Mouse (Mus musculus) T-helper 17 cell (primary cell): Measurements from ENCODE around the gene Camk1d.

Experiments
- in situ Hi-C, 2 experiments: fragments of 300-600 bp; cut with MboI, MseI; formaldehyde crosslinking; loops; 1 replicate in 1 of 2; 2 replicates in 1 of 2; pipeline ENCODE4 v1.15.1; 2025; ENCODE audit warnings: high pct_unique_total_duplicates in 2 of 2

Camk1d gene

GRCm38 (mm10) chr2:5714211-5715053 is at the start of gene Camk1d:
TSS of gene Camk1d (minus strand) at chr2:5714515.
- in situ Hi-C loops: loop anchor here in 1 of 2 experiments (5.0 to 10.0 kb wide), 2 partner anchors 52 to 230 kb away; partner anchors contain the start of gene Dhtkd1

- in situ Hi-C loops: no loop called here
Observed at GRCm38 (mm10) chr2:5762031-5762430, 47.7 kb upstream of the Camk1d start.

DNA sequence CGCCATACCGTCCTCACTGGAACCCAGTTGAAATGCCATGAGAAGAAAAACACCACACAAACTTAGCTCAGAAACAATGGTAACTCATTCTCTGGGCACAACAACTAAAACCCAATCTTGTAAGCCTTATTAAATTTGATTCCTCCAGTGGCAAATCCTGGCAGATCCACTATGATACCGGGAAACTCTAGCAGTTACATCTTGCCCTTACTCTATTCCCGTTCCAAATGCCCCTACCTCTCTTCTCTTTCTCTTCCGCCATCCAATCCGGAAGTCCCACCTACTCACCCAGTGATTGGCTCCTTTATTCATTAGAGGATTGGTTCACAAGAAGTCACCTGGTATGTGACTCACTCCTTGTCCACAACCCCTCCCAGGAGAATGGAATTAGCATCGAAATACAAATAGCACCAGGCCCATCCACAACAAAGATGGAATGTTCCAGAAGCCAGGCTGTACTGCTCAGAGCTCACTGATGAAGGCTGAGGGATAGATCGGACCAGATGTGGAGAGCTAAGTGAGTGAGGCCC is 46.2 kb upstream of the Camk1d start:
- in situ Hi-C loops: no loop called here

- in situ Hi-C loops: no loop called here
Observed at GRCm38 (mm10) chr2:5758569-5758968, 44.3 kb upstream of the Camk1d start.

DNA sequence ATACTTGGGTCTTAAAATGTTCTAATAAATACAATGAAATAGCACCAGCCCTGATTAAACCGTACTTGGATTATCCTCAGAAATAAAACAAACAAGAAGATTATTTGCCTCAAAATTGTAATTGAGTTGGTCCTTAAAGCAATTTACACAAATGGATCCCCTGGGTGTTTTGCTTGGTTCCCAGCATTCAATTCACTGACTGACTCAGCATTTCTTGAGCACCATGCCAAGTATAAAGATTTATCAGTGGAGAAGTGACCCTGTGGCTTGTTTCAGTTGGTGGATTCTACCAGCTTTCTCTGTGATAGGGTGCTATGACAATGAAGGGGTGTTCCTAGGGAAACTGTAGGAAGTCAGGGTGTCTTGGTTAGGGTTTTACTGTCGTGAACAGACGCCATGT is 36.6 kb upstream of the Camk1d start:
- in situ Hi-C loops: no loop called here

- in situ Hi-C loops: no loop called here
Observed at GRCm38 (mm10) chr2:5749210-5749609, 34.9 kb upstream of the Camk1d start.

GRCm38 (mm10) chr2:5747545-5748043 is 33.3 kb upstream of the Camk1d start:
- in situ Hi-C loops: no loop called here

GRCm38 (mm10) chr2:5746529-5746928 is 32.2 kb upstream of the Camk1d start:
- in situ Hi-C loops: no loop called here

GRCm38 (mm10) chr2:5743886-5744285 is 29.6 kb upstream of the Camk1d start:
- in situ Hi-C loops: no loop called here

DNA sequence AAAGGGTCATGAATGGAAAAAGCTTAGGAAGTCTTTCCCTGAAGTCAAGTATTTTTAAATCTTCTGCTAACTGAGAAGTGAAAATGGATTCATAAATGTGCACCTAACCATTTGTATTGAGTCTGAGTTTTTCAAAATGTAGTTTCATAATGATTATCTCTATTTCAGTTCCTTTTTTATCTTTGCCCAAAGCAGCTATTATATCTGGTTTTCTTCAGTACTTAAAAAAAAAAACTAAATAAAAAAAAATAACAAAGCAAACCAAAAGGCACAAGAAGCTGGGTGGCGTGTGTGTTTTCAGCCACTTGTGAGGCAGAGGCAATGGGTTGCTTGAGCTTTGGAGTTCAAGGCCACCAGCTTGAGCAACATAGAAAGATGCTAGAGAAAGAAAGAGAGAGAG is 26.6 kb upstream of the Camk1d start:
- in situ Hi-C loops: no loop called here

DNA sequence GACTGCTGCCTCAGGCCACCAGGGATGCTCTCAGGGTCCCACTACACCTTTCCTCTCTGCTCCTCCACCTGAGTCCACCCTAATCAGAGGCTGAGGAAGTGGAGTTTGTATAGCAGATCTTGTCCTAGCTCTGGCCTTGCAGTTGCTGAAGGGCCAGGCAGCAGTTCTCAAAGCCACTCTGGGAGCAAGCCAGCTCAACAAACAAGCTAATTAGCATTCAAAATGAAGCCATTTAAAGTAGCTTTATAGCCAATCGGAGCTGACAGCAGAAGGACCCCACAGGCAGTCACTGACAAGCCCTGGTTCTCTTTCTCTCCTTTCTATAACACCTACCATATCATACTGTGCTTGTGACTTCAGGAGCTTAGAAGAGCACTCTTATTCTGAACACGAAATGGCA is 21.6 kb upstream of the Camk1d start:
- in situ Hi-C loops: no loop called here

DNA sequence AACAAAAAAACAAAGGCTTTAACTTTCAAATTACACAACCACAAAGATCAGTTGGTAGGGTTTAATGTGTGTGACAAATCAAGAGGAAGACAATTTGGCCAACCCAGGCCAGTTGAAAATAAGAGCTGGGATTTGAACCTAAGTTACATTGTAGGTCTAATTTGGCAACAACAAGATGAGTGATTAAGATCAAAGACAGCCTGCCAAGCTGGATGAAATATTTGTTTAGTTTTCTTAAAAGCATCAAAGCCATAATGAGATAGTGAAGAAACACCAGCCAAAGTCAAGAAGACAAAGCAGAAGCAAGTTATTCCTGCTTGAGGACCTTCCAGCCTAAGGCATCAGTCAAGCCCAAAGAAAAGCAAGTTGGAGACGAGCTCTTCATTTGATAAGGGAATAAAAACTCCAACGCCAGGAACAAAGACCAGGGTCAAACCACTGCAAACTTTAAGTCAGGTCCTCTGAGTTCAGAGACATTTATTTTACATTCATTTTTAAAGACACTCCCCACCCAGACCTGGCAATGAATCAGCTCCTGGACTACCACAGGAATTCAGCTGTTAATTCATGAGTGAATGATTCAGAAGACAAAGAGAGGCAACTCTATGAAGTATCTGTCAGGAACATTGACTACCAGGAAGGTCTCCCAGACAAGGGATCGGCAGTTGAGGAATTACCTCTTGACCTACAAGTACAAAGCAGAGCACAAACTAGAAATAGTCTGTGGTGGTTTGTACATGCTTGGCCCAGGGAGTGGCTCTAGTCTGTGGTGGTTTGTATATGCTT is 19.2 kb upstream of the Camk1d start:
- in situ Hi-C loops: no loop called here

DNA sequence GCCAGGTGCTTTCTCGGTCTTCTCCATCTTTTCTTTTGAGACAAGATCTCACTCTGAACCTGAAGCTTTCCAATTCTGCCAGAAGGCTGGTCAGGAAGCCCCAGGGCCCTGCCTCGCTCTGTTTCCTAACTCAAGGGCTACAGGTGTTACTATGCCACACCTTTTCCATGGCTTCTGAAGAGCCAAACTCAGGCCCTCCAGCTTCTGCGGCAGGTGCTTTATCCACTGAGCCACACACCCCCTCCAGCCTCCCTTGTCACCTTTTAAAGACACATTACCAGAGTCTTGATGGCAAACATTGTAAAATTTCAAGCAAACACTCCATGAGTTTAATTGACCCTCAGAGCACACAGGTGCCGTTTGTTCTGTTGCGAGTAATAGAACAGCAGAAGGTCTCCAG is 17.7 kb upstream of the Camk1d start:
- in situ Hi-C loops: no loop called here

DNA sequence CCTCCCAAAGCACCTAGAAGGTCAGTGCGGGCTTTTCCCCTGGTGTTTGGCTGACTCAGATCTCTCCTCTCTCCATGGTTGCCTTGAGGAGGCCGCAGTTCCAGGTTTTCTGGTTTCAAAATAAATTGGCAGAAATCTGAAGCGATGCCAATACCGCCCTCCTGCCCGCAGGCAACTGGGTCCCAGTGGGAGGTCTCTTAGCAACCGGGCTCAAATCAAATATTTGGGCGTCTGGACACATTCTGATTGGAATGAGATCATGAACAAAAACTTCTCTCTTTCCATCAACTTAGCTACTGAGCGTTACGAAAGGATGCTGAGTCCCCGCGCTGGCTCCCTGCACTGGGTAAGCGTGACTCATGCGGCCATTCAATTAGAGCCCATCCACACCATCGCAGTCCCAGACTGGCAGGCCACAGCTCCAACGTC is 16.1 kb upstream of the Camk1d start:
- in situ Hi-C loops: no loop called here

DNA sequence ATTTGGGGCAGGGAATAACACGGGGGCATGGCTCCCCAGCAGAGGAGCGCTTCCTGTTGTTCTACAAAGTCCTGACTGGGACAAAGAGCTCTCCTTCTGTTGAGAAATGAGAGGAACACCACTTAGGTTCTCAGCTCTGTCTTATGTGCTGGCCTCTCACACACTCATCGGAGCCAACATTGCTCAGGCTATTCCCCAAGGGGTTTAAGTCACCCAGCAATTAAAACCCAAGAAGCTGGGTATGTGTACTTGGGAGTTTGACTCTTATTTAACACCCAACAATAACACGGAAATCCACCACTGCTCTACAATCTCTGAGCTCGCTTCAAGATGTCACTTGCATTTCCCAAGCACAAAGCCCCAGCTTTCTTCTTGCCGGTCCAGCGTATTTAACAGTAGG is 15.6 kb upstream of the Camk1d start:
- in situ Hi-C loops: no loop called here

- in situ Hi-C loops: no loop called here
Observed at GRCm38 (mm10) chr2:5725028-5725701, 10.8 kb upstream of the Camk1d start.

DNA sequence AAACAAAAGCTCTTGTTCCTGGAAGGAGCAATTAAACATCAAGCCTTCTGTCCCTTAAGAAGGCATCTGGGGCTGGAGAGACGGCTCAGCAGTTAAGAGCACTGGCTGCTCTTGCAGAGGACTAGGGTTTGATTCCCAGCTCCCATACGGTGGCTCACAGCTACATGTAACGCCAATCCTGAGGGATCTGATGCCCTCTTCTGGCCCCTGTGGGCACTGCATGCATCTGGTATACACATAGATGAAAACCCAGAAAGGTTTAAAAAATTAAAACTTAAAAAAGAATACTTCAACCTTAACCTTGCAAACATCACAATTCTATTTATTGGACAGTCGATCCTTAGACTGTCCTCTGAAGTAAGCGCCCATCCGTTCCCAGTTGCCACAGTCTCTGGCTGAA is 3.4 kb upstream of the Camk1d start:
- in situ Hi-C loops: loop anchor here in 1 of 2 experiments (10.0 kb wide), 1 partner anchor 227 kb away; the partner anchor contains the start of gene Dhtkd1

DNA sequence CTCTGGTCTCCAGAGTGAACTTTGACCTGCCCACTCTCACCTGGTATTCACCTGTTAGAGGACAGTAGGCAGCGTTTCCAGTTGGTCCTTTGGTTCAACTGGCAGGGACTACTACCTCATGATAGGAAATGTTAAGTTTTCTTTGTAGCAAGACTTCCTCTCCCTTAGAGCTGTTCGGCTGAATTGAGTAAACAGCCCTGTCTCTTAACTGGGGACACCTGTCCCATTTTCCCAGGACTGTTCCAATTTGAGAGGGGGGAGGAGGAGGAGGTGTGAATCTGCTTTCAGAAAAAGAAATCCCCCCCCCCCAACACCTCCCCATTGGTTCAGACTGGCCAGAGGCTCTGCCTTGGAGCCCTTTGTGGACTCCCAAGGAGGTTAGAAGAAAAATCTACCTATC is 1.2 kb upstream of the Camk1d start:
- in situ Hi-C loops: loop anchor here in 1 of 2 experiments (10.0 kb wide), 1 partner anchor 229 kb away; the partner anchor contains the start of gene Dhtkd1

DNA sequence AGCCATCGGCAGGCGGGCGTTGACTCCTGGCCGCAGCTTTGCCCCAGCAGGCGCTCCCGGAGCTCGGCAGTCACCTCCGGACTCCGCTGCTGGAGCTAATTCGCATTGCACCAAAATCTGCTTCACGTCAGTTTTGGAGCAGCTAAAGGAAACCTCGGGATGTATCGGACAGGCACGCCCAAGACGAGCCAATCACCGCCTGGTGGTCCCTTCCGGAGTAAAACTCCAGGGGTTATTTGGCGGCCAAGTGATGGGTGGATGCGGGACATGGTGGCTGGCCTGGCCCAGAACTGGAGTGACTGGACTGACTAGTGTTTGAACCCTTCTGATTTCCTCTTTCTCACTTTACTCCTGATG is 717 bp upstream of the Camk1d start:
- in situ Hi-C loops: loop anchor here in 1 of 2 experiments (10.0 kb wide), 1 partner anchor 230 kb away; the partner anchor contains the start of gene Dhtkd1

GRCm38 (mm10) chr2:5713325-5714210 is 747 bp downstream of the Camk1d start:
- in situ Hi-C loops: loop anchor here in 1 of 2 experiments (5.0 to 10.0 kb wide), 2 partner anchors 51 to 231 kb away; partner anchors contain the start of gene Dhtkd1
